In genomic region chr7:88129536-88130487, GRCm38 (mm10) we compare ENCODE assay signal across 8 mouse cellular contexts.
DNase-seq lines count a peak whose midpoint lies in the region; ATAC-seq lines count a peak whose summit lies in the region.

No protein-coding gene starts in this region.

- H3K4me3 ChIP-seq in kidney, embryonic 15.5 days (replicated peaks) = peak overlapping the region; percentile 36
- peak overlapping the region; percentile 43 for H3K4me3 ChIP-seq in midbrain, embryonic 14.5 days (replicated peaks; ENCODE audit: low read depth, low read length)

- no peak overlapping the region for H3K9ac ChIP-seq in kidney, embryonic 15.5 days
- H3K9ac ChIP-seq in midbrain, embryonic 14.5 days (replicated peaks; ENCODE audit: low read length) = peak overlapping the region; percentile 64

- peak overlapping the region; percentile 66 for H3K4me2 ChIP-seq in kidney, embryonic 15.5 days
- H3K4me2 ChIP-seq in midbrain, embryonic 14.5 days (ENCODE audit: low read length) = peak overlapping the region; percentile 68

- no peak overlapping the region for H3K27ac ChIP-seq in kidney, embryonic 15.5 days
- H3K27ac ChIP-seq in midbrain, embryonic 14.5 days (replicated peaks; ENCODE audit: low read depth, low read length) = peak overlapping the region; percentile 41; the same call in 1 of the 2 replicates

- peaks cover 6% of the 10 kb centered on the region for H3K4me1 ChIP-seq in kidney, embryonic 15.5 days
- 0 out of 2 replicates have a peak, but pooled peaks cover 13% of the 10 kb centered on the region for H3K4me1 ChIP-seq in midbrain, embryonic 14.5 days (ENCODE audit: control insufficient read depth, insufficient read depth, low read length)

- intact Hi-C loops in left cerebral cortex, postnatal 4 days (cut with DNase I) = no loop called here

- H3K36me3 ChIP-seq in kidney, embryonic 15.5 days = no peaks in the 10 kb centered on the region
- H3K36me3 ChIP-seq in midbrain, embryonic 14.5 days (ENCODE audit: control insufficient read depth, insufficient read depth, low read length) = no peaks in the 10 kb centered on the region

- H3K27me3 ChIP-seq in kidney, embryonic 15.5 days = peaks cover 29% of the 10 kb centered on the region
- no peaks in the 10 kb centered on the region for H3K27me3 ChIP-seq in midbrain, embryonic 14.5 days (ENCODE audit: control insufficient read depth, insufficient read depth, low read length)

- no peaks in the 10 kb centered on the region for H3K9me3 ChIP-seq in kidney, embryonic 15.5 days (replicated peaks)
- no peaks in the 10 kb centered on the region for H3K9me3 ChIP-seq in midbrain, embryonic 14.5 days (ENCODE audit: control insufficient read depth, low read length)

- ATAC-seq in kidney, embryonic 15.5 days (replicated peaks; ENCODE audit: low FRiP score) = peak; percentile 89
- peak; percentile 90 for ATAC-seq in midbrain, embryonic 14.5 days (ENCODE audit: low FRiP score, low TSS enrichment)

- WGBS in kidney, embryonic 15.5 days = 11% methylated on average over 41 of the region's 41 CpGs
- 7% methylated on average over 41 of the region's 41 CpGs for WGBS in midbrain, embryonic 14.5 days

- DNase-seq in kidney, postnatal 14 days = no peak
- peak; percentile 4 for DNase-seq in c-Kit-positive CD71-negative TER-119-negative erythroid progenitor cells, embryonic 14.5 days (ENCODE audit: low read depth)
- peak; percentile 27 for DNase-seq in forelimb bud, embryonic 11.5 days (ENCODE audit: low read depth, low spot score)
- peak; percentile 48 for DNase-seq in left cerebral cortex, postnatal 4 days
- peak; percentile 80 for DNase-seq in midbrain, embryonic 14.5 days
- peak; percentile 32 for DNase-seq in telencephalon, adult 2 months (ENCODE audit: low read depth, low spot score)
- no peak for DNase-seq in adrenal gland, postnatal 25 days

Comparison
In these comparisons a context has a peak if more than half of its experiments do, and no peak if none do; other contexts are left out.
1. DNase-seq: peak in c-Kit-positive CD71-negative TER-119-negative erythroid progenitor cells, embryonic 14.5 days (single experiment), forelimb bud, embryonic 11.5 days (single experiment), left cerebral cortex, postnatal 4 days (single experiment), midbrain, embryonic 14.5 days (single experiment) and telencephalon, adult 2 months (single experiment); none in kidney, postnatal 14 days (single experiment) and adrenal gland, postnatal 25 days (single experiment).